Mouse (Mus musculus) heart, postnatal 36 days (tissue): ENCODE measurements around the gene Etv2. TPM values are rescaled to one million over a fixed set of nuclear protein-coding genes. Genes with fewer than 3 reads are reported as not detected.
A peak's percentile ranks its signal among the peaks of the same experiment; 100 is the strongest.

Experiments used
- DNase-seq, 2 experiments: peaks; one replicate each; pipeline ENCODE4 v3.0.0; 2021 to 2022
- intact Hi-C: fragments of 180-260 bp; cut with DNase I; formaldehyde crosslinking; loops from one replicate; pipeline ENCODE4 v1.15.1; 2025
- total RNA-seq, 2 experiments: library from RNA; stranded (reverse); gene quantifications; 2 replicates each; pipeline ENCODE4 v1.2.3; 2021

The Etv2 gene
- total RNA-seq, 2 experiments from 2014 or later = not detected

DNA sequence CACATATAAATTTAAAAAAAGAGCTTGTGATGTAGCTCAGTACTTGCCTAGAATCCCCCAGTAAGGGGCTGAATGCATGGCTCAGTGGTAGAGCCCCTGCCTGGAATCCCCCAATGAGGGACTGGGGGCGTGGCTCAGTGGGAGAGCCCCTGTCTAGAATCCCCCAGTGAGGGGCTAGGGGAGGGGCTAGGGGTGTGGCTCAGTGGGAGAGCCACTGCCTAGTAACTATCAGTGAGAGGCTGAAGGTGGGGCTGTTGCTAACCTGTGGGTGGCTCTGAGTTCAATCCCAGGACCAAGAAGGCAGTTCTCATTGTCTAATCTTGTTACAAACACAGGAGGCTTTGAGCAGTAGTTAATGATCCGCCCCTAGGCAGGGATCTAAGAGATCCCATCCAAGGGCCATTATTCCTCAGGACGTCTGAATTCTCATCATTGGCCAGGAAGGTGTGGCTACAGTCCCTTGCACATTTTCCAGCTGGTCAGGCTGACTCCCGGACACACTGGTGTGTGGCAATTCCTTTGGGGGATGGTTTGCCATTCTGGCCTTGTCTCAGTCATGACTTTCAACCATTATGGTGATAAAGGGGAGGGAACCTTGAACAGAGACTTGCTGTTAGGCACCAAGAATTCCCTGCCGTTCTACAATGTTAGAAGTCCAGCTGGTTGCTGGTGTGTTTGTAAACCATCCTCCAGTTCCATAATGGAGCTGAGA, 20.4 kb downstream of the Etv2 start:
- intact Hi-C loops = no loop called here
- DNase-seq = no peak

DNA sequence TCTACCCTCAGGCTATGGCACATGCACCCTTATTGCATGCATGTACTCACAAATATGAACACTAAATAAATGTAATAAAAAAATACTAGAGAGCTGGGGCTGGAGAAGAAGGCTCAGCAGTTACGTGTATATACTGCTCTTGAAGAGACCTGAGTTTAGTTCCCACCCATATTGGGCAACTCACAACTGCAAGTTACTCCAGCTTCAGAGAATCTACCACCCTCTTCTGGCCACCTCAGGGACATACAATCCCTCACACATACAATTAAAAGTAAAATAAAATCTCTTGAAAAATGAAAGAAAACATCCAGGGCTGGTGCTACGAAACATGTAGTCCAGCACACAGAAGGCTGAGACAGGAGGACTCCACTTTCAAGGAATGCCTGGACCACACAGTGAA, 21.2 kb downstream of the Etv2 start:
- DNase-seq = no peak
- intact Hi-C loops = loop anchor here (1.0 kb wide), 1 partner anchor 25 kb away; no protein-coding TSS in a partner anchor

DNA sequence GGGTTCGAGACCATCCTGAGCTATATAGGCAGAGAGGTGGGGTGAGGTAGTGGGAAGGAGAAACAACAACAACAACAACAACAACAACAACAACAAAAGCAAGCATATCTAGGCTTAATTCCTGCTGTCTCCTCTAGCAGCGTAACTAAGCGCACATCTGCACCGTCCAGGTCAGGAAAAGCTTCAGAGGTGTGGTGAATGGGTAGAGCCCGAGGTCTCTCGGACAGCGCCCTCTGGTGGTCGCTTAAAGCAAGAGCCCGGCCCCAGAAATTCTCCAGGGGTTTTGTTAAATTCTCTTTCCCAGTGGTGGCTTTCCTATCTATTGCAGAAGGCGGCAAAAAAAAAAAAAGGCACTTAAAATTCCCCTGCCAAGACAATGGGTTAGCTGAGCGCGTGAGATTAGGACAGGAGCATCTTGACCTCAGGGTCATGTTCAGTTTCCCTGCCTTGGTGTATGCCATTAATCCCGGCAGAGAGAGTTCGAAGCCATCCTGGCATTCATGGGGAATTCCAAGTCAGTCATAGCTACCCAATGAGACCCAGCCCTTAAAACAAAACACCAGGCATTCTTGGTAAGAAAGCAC, 22.0 kb downstream of the Etv2 start:
- peak; percentile 56 to 68 for DNase-seq
- intact Hi-C loops = loop anchor here (1.0 kb wide), 1 partner anchor 24 kb away; no protein-coding TSS in a partner anchor

DNA sequence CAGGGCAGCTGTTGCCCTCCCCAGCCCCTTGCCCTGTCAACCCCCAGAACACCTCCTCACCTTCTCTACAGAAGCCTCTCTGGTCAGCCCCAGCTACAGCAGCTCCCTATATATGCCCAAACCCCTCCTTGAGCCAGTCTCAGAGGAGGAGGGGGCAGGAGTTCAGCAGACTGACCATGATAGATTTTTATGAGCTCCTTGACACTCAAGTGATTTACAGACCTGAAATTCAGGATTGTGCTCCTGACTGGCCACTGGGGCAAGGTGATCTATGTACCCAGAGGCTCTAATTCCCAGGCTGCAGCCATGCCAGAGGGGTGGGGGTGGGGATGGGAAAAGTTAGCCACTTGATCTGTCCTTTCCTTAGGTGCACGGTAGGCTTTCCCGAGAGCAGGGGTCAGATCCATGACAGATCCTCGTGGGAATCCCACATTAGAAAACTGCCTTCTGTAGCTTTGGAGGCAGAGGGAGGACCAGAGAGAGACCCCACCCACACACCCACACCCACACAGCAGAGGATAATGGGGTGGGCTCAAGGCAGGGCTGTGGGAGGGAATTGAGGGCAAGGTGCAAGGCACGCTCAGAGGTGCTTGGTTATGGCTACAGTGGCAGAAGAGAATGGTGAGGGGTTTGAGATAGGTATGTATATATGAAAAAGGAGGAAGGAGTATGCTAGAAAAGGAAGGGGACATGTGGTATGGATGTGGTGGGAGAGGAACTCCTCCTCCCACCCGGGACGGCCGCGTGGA, 22.8 kb downstream of the Etv2 start, which contains the start of gene Upk1a:
Gene Upk1a (minus strand): TSS at position 194 of the 749 bp plus-strand sequence.
- DNase-seq = no peak
- intact Hi-C loops = no loop called here

DNA sequence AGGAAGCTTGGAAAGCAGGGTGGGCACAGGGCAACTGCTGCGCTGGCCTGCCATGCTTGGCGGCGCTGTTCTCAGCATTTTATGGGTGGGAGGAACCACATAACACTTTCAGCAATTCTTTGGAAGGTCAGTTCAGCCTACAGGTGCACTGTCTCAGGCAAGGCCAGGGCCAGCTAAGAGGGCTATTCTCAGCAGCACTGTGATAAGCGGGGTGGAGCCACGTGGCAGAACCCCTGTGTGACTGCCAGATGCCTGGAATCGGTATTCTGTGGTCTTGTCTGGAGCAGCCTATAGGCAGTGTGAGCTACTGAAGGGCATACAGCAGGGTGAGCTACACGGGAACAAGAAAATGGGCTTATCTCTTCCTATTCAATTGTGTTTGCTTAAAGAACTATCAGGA, 25.6 kb downstream of the Etv2 start:
- DNase-seq = peak in 1 of 2 experiments; percentile 26
- intact Hi-C loops = no loop called here

DNA sequence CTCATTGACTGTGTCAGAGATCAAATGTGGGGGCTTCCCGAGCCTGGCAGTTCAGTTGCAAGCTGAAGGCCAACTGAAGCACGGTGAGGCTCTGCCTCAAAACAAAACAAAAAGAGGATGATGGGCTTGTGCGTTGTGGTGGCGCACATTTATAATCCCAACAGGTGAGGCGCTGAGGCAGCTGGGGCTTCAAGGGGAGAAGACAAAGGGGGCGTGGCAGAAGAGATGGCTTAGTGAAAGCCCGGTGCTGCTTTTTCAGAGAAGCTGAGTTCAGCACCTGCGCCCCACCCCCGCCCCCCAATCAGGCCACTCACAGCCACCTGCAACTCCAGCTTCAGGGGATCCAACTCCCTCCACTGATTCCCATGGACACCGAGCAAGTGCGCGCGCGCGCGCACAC, 27.2 kb downstream of the Etv2 start:
- intact Hi-C loops = no loop called here
- no peak for DNase-seq

DNA sequence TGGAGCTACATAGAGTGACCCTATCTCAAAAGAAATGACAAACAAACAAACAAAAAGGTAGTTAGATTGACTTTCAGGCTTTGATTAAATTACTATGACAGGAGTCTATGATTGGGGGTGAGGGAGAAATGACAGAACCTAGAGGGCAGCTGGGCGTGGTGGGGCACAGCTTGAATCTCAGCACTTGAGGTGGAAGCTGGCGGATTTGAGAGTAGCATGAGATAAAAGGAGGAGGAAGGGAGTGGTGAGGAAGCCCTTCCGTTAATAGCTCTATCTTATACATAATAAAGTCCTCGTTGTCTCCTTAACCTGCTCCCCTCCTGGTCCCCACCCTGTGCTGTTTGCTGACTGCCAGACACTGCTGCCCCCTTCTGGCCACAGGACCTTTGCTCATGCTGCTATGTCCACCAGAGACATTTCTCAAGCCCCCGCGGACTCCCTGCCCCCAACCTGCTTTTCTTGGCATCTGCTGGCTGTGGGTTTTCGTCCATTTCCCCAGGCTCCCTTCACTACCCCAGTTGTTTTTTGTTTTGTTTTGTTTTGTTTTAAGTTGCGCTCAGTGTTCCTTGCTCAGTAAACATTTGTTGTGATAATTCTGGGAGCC, 27.8 kb downstream of the Etv2 start:
- DNase-seq = peak in 1 of 2 experiments; percentile 59
- intact Hi-C loops = no loop called here

DNA sequence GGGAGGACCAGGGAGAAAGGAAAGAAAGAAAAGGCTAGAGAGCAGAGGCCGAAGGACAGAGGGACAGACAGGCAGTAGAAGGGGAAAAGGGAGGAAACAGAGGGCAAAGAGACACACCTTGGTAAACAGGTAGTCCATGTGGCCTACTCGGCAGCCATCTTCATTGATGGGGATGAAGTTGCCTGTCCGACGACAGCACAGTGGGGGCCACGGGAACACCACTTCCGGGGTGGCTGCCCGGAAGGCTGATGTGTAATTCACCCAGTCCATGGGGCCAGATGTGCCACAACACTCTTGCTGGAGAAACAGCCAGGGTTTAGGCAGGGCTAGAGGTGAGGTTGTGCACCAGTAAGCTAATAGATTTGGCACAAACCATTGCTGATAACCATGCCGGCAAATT, 30.7 kb downstream of the Etv2 start:
- intact Hi-C loops = no loop called here
- no peak for DNase-seq

DNA sequence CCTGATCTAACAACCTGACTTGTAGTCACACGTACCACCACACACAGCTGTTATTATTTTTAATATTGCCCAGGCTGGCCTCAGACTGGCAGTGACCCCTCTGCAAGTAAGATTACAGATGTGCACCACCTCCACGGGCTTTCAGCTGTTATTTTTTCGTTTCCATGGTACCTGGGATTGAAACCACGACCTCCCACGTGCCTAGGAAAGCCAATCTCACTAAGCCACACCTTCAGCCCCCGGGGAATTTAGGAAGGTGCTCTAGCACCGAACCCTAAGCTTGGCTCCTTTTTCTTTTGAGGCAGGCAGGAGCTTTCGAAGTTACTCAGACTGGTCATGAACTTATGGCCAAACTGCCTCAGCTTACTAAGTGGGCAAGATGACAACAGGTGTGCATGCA, 31.2 kb downstream of the Etv2 start:
- intact Hi-C loops = no loop called here
- no peak for DNase-seq

DNA sequence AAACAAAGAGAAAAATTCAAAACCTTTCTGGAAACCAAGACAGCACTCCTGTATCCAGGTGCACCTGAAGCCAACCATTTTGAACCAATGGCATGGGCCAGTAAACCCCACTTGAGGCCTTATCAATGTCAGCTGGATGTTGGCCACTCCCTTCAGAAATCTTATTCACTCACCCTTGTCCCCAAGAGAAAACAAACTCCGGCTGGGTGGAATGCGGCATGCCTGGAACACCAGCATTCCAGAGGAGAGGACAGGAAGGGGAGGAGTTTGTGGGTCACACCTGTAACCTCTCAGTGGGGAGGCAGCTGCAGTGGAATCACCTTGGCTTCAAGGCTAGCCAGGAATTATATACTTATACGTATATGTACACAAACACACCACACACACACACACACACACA, 33.1 kb downstream of the Etv2 start:
- no peak for DNase-seq

DNA sequence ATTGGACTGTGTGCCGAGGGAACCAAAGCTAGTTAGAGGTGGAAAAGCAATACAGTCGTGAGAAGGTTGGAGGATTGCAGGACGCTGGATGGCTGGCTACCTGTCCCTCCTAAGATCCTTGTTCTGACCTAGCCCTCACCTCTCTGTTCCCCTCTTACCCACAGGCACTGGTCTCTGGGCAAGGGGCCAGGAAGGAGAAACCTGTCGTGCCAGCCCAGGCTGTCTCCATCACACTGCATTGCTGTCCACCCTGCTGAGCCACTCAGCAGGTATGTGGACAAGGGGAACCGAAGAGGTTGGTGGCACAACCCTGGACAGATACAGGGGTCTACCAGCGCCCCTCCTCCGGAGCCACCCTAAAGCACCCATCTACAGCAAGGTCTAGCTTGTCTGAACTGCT, 35.0 kb downstream of the Etv2 start:
- no peak for DNase-seq
- intact Hi-C loops = no loop called here

More for the DNA sequence above, 33.1 kb downstream of the Etv2 start:
- intact Hi-C loops = no loop called here

DNA sequence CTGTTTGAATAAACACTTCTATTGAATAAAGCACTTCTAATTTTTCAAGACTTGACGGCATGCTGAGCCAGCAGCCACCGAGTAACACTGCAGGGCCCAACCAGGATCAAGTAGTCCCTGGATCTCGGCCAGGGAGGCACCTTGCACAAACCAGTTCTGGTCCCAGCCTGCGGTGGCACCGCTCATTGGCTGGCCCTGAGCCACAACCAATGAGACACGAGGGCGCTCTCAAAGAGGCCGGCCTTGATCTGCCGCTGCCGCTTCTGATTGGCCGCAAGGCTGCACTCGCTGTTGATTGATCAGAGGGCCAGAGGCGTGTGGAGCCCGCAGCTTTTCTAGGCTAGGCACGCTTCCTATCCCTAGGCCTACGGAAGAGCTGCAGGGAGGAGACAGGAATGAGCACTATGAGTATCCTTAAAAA, 35.7 kb downstream of the Etv2 start:
- intact Hi-C loops = loop anchor here (10.0 kb wide), 1 partner anchor 355 kb away; the partner anchor contains the start of gene Usf2
- DNase-seq = peak; percentile 66

DNA sequence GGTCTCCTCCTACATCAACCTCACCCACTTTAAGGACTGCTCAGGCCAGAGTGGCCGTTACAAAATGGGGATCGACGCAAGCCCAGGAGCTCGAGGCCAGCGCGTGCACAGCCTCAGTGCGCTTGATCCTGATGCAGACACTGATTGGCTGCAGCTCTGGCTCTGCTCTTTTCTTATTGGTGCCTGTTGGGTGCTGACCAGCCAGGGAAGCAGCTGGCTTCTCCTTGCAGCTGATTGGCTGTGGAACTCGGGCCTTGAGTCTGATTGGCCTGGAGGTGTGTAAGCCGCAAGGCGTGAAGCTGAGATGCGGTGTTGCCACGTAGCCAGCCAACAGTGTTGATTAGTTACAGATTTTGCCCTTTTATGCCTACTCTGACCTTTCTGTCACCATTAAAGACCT, 36.9 kb downstream of the Etv2 start, which contains the start of gene Zbtb32:
Gene Zbtb32 (minus strand): TSS at position 124 of the 400 bp plus-strand sequence.
- no peak for DNase-seq
- intact Hi-C loops = loop anchor here (10.0 kb wide), 1 partner anchor 356 kb away; the partner anchor contains the start of gene Usf2

DNA sequence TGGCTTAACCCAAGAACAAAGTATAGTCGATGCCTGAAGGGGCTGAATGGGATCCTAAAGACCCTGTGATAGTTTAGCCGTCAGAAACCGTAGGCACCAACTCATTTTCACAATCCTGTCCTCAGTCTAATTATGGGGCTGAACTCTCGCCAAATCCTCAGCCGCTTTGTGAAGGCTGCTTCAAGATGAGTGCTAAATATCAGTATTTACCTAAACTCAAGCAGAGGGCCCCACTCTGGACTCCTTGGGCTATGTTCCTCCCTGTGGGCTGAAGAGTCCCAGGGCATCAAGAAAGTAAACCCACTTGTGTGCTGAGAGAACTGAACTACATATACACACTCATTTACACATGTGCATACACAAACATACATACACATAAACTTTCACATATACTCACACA, 38.8 kb downstream of the Etv2 start:
- intact Hi-C loops = loop anchor here (10.0 kb wide), 1 partner anchor 358 kb away; the partner anchor contains the start of gene Usf2
- no peak for DNase-seq

DNA sequence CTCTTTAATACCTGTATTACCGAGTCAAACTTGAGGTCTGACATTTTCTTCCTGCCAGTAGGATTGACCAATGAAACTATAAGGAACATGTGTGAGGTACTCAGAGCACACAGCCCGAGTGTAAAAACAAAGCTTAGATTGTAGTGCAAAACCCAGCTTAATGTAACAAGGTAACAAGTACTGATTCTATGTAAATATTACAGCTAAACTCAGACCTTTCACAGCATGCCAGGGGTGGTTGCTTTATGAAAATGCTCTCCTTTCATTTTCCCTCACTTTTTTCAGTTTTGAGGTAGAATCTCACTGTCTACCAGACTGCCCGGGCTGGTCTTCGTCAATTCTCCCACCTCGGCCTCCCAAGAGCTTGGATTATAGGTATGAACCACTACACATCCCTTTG, 39.6 kb downstream of the Etv2 start:
- intact Hi-C loops = loop anchor here (10.0 kb wide), 1 partner anchor 359 kb away; the partner anchor contains the start of gene Usf2
- DNase-seq = no peak

DNA sequence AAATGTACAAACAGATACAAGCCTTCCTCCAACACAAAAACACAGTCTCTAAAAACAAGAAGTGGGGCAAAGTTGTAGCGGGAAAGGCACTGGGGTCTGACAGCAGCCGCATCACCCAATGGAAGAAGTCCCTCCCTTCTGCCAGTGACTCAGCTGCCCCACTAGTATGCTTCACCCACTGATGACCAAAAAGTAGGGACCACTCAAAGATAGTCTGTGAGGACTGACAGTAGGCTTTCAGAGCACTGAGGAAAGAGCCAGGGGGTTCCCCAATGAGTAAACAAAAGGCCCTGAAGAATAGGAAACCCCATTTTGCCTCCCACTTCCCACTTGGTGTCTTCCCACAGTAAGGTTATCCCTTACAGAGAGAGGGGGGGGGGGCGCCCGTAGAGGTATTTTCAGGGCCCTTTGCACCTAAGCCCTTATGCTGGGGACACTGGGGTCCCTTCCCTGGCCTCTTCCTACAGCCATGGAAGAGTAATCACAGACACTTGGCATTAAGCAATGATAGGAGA, 41.1 kb downstream of the Etv2 start:
- intact Hi-C loops = loop anchor here (10.0 kb wide), 1 partner anchor 360 kb away; the partner anchor contains the start of gene Usf2
- no peak for DNase-seq

DNA sequence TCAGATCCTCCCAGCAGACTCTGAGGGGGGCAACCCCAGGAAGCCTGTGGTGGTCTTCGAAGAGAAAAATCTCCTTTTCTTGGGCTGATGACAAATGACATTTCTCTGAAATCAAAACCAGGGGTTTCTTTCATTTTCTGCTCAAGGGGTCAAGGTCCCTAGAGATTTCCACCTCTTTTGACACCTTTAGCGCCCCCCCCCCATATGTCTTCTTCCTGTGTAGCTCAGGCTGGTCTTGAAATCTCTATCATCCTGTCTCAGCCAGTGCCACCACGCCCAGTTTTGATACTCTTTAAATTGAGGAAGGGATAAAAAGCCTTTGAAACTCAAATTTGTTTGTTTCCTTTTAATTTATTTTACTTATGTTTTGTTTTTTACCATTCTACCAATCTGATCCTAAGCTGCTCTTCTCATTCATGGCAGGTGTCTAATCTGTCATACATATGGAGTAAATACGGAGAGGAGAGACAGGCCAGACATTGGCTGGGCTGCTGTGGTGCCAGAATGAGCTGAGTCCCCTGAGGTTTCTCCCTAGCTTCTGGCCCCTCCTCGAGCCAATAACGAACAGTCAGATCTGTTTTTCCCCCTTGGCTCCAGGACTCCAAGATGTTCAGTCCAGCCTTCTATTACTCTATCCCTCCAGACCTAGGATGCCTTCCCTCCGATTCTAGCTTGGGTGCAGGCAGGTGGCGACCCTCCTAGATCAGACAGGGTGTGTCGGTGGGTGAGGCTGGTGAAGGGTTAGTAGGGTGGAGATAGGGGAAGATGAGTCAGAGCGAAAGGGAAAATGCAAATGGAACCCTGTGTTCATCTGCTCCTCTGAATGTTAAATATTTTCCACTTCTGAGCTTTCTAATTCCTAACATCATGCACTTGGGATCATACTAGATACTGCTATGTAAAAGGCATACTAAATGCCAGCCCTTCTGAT, 41.8 kb downstream of the Etv2 start:
- intact Hi-C loops = loop anchor here (10.0 kb wide), 1 partner anchor 361 kb away; the partner anchor contains the start of gene Usf2
- DNase-seq = no peak

DNA sequence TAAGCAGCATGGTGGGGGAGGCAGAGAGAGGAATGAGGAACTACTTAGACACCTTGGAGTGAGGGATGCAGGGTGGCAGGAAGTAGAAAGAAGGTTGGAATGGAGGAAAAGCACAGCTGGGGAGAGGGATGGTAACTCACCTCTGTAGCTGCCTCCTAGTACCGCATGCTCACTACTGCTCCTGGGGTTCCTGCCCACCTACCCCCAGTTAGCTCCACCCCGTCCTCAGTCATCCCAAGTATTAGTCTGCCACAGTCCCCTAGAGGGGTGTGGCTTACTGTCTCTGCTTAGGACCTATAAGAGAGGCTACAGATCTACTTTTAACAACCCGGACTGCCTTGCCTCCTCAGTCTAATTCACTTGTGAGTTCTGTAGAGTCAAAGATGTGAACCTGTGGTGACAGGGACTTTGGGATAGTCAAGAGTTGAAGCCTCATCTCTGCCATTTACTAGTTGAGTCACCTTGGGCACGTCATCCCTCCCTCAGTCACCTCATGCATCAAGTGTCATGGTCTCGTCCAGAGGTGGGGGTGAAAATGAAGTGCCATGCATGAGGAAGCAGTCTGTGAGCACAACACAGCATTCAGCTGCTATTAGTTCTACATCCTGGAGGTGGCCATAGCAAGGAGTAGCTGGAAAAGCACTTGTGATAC, 42.8 kb downstream of the Etv2 start:
- DNase-seq = no peak
- intact Hi-C loops = loop anchor here (10.0 kb wide), 1 partner anchor 362 kb away; the partner anchor contains the start of gene Usf2

DNA sequence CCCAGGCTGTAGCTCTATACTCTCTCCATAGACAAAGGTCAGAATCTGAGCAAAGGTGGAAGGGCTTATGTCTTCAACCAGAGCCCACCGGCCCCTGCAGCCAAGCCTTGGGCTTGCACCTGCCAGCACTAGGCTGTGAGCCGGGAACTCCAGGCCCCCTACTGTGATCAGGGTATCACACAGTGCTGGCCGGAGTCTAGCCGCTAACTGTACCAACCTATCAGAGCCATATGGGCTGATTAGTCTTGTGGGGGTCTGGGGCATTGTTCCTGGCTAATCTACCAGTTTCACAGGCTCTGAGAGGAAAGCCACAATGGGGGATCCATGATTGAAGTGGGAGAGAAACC, 44.1 kb downstream of the Etv2 start:
- intact Hi-C loops = loop anchor here (2.0 to 10.0 kb wide), 2 partner anchors 269 to 363 kb away; partner anchors contain the start of genes Ffar1 and Usf2
- DNase-seq = no peak
